Mouse (Mus musculus): ENCODE measurements around the gene Mrps24.

Gene Mrps24

GRCm38 (mm10) chr11:5715630-5716105, at the start of gene Mrps24:
Gene Mrps24, minus strand, starts transcription at chr11:5715680.
- no peak for DNase-seq

- no peak for DNase-seq
Measured at GRCm38 (mm10) chr11:5762633-5762982, 47.1 kb upstream of the Mrps24 start.

GRCm38 (mm10) chr11:5761820-5762632, 46.5 kb upstream of the Mrps24 start, which contains the start of gene Urgcp:
Gene Urgcp, minus strand, starts transcription at chr11:5762376.
- peak; percentile 99 for DNase-seq

- no peak for DNase-seq
Measured at GRCm38 (mm10) chr11:5753755-5754154, 38.3 kb upstream of the Mrps24 start.

- DNase-seq: no peak
Measured at GRCm38 (mm10) chr11:5744951-5745350, 29.5 kb upstream of the Mrps24 start.

GRCm38 (mm10) chr11:5742106-5742505, 26.6 kb upstream of the Mrps24 start:
- DNase-seq: peak; percentile 75

- DNase-seq: peak; percentile 90
Measured at GRCm38 (mm10) chr11:5740965-5741627, 25.6 kb upstream of the Mrps24 start.

- peak; percentile 37 for DNase-seq
Measured at GRCm38 (mm10) chr11:5740599-5740964, 25.1 kb upstream of the Mrps24 start.

GRCm38 (mm10) chr11:5739846-5740245, 24.4 kb upstream of the Mrps24 start:
- DNase-seq: no peak

- DNase-seq: no peak
Measured at GRCm38 (mm10) chr11:5738888-5739632, 23.6 kb upstream of the Mrps24 start.

GRCm38 (mm10) chr11:5737137-5737536, 21.7 kb upstream of the Mrps24 start:
- DNase-seq: no peak

- no peak for DNase-seq
Measured at GRCm38 (mm10) chr11:5734323-5734722, 18.8 kb upstream of the Mrps24 start.

GRCm38 (mm10) chr11:5732401-5732800, 16.9 kb upstream of the Mrps24 start:
- no peak for DNase-seq

- DNase-seq: no peak
Measured at GRCm38 (mm10) chr11:5729582-5729981, 14.1 kb upstream of the Mrps24 start.

GRCm38 (mm10) chr11:5718611-5719354, 3.3 kb upstream of the Mrps24 start:
- no peak for DNase-seq

- no peak for DNase-seq
Measured at GRCm38 (mm10) chr11:5716938-5717705, 1.6 kb upstream of the Mrps24 start.

- DNase-seq: no peak
Measured at GRCm38 (mm10) chr11:5716246-5716645, 766 bp upstream of the Mrps24 start.

- no peak for DNase-seq
Measured at GRCm38 (mm10) chr11:5715179-5715578, 301 bp downstream of the Mrps24 start.

- peak; percentile 98 for DNase-seq
Measured at GRCm38 (mm10) chr11:5707530-5708353, 7.7 kb downstream of the Mrps24 start.

GRCm38 (mm10) chr11:5706874-5707529, 8.5 kb downstream of the Mrps24 start:
- DNase-seq: peak; percentile 63

Measured in liver (tissue).